Mouse (Mus musculus) thymus, postnatal 14 days (tissue): ENCODE data around the gene Fam186a.
"Not testable (repeated sequence)": the region's sequence is repeated elsewhere in the genome, so short reads cannot be mapped to it uniquely, and the experiment has no call there.

Experiments
- DNase-seq: peaks from one replicate; pipeline ENCODE4 v3.0.0; 2021

Fam186a gene

GRCm38 (mm10) chr15:99931231-99931630 lies 35.6 kb downstream of the Fam186a start:
- DNase-seq: no peak

GRCm38 (mm10) chr15:99919601-99920158 lies 47.2 kb downstream of the Fam186a start:
- DNase-seq: no peak

DNA sequence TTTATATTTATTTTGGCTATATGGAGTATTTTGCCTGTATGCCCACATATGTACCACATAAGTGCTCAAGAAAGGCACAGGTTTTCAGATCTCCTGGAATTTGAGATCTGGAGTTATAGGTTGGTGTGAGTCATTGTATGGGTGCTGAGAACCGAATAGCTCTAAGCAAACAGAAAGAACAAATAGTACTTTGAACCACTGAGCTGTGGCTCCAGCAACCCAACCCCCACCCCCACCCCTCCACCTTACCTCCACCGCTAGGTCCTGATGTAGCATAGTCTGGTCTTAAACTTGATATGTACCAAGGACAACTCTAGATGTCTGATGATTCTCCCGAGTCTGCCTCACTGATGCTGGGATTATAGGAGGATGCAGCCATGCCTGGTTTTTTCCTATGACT lies 49.6 kb downstream of the Fam186a start:
- DNase-seq: no peak

- DNase-seq: no peak
Measured at GRCm38 (mm10) chr15:99914613-99915012, 52.2 kb downstream of the Fam186a start.

DNA sequence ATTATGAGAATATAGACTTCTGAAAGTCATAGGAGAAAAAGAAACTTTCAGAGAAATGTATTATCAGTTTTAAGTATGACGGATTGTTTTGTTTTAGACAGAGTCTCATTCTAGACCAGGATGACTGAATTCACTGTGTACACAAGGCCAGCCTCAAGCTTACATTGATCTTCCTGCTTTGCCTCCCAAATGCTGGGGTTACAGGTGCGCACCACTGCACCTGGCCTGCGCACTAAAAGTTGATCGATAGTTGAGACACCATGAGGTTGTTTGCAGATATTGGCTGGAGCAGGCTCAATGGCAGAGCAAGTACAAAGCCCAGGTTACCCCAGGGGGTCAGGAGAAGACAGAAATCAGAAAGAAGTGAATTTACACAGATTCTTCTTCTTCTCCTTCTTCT lies 55.1 kb downstream of the Fam186a start:
- DNase-seq: no peak

DNA sequence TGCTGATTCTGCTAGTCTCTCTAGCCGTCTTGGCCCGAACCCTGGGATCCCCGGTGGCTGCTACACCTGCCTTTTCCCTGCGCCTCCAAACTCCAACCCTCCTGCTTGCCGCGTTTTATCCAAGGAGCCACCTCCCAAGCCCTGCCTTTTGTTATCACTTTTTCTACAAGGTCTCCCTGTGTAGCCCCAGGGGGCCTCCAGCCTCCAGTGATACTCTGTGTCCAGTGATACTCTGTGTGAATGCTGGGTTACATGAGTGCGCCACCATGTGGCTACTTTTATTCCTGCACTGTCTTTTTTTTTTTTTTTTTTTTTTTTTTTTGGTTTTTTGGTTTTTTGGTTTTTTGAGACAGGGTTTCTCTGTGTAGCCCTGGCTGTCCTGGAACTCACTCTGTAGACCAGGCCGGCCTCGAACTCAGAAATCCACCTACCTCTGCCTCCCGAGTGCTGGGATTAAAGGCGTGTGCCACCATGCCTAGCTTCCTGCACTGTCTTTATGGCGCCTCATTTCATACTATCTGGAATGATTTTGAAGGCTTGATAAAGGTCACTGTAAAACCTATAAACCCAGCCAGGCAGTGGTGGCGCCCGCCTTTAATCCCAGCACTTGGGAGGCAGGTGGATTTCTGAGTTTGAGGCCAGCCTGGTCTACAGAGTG lies 57.4 kb downstream of the Fam186a start:
- DNase-seq: peak; percentile 8

- no peak for DNase-seq
Measured at GRCm38 (mm10) chr15:99907514-99907913, 59.3 kb downstream of the Fam186a start.

DNA sequence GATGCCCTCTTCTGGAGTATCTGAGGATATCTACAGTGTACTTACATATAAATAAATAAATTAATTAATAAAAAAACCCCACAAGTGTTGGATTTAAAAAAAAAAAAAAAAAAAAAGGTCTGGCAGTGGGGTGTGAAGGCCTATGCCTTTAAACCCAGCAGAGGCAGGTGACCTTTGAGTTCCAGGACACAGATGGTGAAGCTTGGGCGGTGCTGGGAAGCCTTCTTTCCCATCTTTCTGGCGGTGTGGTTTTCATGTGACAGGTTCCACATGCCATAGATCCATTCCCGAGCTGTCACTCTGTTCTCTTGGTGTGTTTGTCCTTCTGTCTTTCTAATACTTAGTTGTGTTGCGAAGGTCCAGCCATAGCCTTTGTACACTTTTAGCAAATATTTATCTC lies 59.8 kb downstream of the Fam186a start:
- DNase-seq: no peak

DNA sequence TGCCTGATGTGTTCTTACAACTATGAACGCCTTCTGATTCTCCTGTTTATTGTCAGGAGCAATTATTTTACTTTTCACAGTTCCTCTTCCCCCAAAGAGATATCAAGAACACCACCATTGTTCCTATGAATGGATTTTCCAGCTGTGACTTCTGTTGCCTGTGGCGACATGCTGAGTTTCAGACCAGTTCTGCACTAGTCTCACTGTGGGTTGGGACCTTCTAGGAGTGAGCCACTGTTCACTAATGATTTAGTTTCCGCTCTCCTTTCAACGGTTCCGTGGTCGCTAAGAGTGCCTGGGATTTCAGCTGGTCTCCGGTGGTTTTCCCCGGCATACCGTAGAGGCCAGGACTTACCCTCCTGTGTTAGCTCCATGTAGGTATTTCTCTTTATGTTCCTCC lies 62.0 kb downstream of the Fam186a start:
- DNase-seq: no peak

GRCm38 (mm10) chr15:99904333-99904732 lies 62.5 kb downstream of the Fam186a start:
- DNase-seq: peak; percentile 30

DNA sequence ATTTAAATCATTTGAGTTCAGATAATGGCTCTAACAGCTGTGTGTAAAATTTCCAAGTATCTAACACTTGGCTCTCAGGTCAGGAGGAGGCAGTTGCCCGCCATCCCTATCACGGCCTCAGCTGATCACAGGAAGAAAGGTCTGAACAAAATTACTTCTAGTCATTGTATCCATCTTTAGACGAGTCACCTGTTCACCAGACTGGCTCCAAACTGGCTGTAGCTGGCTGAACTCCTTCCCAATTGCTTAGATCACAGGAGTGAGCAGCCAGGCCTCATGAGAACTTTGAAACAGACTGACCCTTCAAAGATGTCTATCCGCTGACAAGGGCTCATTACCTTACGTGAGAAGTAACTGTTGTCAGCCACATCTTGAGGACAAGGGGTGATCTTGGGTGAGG lies 63.6 kb downstream of the Fam186a start:
- no peak for DNase-seq

DNA sequence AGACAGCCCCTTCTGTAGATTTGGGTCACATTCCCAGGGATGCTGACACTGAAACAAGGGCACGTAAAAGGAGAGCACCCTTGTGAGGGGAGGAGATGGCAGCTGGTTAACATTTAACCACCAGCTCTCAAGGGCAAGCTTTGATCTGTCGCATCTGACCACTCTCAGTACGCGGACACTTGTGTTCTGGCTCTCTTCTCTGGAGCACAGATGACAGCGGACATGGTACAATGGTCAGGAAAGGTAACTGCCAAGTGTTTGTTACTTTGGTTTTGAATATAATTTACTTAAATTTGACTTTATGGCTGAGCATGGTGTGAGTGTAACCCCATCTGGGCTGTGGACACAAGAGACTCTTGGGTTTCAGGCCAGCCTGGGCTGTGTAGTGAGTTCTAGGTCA lies 64.1 kb downstream of the Fam186a start:
- no peak for DNase-seq

GRCm38 (mm10) chr15:99896621-99897020 lies 70.2 kb downstream of the Fam186a start:
- DNase-seq: no peak

DNA sequence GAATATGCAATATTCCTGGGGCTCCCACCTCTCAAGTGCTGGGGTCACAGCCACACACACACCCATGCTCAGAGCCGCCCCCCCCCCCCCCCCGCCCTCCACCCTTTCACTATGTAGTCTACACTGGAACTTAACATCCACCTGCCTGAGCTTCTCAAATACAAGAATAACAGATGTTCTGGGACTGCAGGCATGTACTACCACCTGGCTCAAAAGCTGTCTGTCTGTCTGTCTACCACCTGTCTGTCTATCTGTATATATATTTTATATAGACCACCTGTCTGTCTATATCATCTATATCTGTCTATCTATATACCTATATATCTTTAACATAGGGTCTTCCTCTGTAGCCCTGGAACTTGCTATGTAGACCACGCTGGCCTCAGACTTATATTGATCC lies 75.5 kb downstream of the Fam186a start:
- no peak for DNase-seq

DNA sequence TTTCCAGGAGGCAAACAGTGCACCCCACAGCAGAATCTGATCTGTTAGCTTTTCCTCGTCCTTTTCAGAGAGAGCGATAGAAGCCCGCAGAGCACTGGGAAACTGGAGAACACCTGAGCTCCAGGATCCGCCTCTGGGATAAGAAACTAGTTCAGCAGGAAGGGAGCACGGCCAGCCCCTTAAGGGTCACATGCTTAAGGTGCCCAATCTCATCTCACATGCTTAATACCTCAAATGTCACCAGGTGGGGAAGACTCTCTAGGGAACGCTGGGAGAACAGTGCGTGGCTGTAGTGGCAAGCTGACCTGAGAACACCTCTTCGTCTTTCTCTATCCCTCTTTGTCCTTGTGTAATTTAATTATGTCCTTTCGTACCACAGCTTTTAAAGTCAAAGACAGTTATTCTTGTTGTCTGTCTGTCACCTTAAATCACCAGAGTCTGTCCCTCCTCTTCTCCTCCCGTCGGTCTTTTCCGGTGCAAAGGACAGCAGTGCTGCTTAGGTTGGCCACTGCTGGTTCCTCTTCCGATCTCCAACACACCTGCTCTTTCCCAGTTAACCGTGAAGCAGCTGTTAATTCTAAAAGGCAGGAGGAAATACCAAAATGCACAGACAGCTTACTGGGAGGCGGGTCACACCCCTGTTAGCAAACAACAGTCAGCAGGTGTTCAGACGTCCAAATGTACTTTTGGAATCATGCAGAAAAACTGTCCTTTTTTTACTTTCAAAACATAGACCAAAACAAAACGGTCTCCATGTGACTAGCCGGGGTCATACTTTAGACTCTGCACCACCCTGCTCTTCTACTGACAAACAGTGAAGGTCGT lies 76.2 kb downstream of the Fam186a start:
- DNase-seq: peak; percentile 19

DNA sequence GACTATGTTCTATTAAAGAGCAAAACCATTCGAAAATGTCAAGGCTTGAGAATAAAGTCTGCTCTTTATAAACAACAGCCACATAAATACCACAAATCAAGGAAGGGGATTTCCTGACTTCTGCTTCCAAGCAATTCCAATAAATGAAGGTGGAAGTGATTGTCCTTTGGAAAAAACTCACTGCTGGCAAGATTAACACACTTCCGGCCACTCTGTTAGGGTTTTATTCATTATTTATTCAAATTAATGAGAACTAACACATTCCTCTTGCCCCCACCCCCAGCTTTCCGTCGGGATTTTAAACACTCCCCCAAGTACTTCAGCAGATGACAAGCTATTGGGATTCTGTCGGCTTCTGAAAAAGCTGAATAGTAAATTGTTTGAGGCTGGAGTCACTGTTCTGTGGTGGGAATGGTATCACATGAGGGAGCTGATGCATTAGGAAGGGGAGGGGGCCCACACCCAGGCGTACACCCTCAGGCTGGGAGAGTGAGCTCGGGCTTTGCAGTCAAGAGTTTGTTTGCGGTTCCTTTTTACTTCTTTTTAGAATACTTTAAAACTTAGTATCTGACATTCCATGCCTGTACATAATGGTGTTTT lies 77.5 kb downstream of the Fam186a start:
- DNase-seq: no peak

- not testable (repeated sequence) for DNase-seq
Measured at GRCm38 (mm10) chr15:99887130-99887529, 79.7 kb downstream of the Fam186a start.

- no peak for DNase-seq
Measured at GRCm38 (mm10) chr15:99884038-99884437, 82.8 kb downstream of the Fam186a start.

DNA sequence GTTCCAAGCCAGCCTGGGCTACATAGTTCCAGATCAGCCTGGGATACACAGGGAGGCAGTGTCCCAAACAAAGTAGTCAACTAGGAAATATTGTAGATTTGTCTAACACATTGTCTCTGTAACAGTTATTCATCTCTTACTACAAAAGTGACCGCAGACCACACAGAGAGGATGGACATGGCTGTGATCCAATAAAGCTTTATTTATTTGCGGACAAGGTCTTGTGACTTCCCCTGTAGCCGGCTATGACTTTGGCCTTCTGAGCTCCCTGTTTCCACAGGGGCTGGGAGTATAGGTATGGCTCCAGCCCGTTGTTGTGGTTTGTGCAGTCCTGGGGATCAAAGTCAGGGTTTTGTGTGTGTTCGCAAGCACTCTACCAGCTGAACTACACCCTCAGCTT lies 88.3 kb downstream of the Fam186a start:
- DNase-seq: no peak

- peak; percentile 87 for DNase-seq
Measured at GRCm38 (mm10) chr15:99875334-99875869, 91.5 kb downstream of the Fam186a start, which contains the start of gene Lima1. TSS of gene Lima1 (minus strand) at chr15:99875456.

DNA sequence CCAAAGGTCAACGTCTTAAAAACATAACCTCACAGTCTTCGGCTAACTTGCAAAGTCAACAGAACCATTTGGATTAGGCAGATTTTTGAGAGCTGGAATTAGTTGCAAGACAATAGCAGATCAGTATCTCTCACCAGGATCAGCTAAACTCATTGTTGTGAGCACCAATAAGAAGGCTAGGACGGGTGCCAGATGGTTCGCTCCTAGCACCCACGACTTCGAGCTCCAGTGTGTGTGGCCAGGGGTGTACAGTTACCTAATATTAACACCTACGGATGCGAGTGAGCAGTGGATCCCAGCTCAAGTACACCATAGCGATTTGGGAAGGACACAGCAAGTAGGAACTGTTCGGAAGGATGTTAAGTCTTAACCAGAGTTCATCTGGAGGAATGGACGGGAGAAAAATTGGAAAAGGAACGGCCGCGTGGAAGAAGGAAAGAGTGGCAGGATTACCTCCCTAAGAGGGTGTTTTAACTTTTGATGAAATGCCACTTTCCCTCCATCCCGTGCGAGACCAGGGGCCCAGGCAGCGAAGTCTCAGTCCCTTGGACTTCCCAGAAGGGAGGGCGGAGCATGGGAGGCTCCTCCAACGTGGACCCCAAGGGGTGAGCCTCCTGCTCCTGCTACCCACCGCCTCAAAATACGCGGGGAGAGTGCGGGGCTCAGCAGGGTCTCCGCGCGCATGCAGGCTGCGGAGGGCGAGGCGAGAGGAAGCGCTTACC lies 92.1 kb downstream of the Fam186a start:
- no peak for DNase-seq

- no peak for DNase-seq
Measured at GRCm38 (mm10) chr15:99872543-99872942, 94.3 kb downstream of the Fam186a start.
